Mouse (Mus musculus) B cell, adult 67 days (primary cell): ENCODE measurements around the gene 9130213A22Rik. TPM values are rescaled to one million over a fixed set of nuclear protein-coding genes. Genes with fewer than 3 reads are reported as not detected.

Experiments used
- total RNA-seq, 2 experiments: library from RNA; stranded (reverse); gene quantifications; 4 replicates each; pipeline ENCODE4 v1.2.4; 2023

9130213A22Rik gene
- not detected for total RNA-seq

GRCm38 (mm10) chr11:69122336-69122951 lies at the start of gene 9130213A22Rik:
TSS of gene 9130213A22Rik (minus strand) at chr11:69122589.

DNA sequence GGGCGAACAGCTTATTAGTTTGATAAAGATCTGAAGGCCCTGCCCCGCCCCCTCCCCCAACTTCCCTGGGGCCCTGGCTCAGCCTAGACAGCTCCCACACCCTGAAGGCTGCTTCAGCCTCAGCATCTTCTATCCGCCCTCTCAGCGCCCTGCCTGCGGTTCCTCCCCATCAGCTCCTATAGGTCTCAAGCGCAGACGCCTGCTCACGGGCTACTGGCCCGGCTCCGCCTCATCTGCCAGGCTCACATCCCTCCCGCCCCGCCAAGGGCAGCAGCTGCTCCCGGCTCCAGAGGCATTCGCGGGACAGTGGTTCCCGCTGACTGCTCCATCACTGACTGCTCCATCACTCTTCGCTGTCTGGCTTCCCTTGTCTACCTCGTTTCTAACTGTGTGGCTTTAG lies 34.4 kb upstream of the 9130213A22Rik start, which contains the start of gene Alox12b:
TSS of gene Alox12b (plus strand) at position 190 of the 400 bp plus-strand sequence.

DNA sequence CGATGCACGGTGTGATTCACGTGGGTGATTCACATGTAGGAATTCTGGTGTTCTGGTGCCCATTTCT lies 3.3 kb upstream of the 9130213A22Rik start, which contains the start of gene Aloxe3:
TSS of gene Aloxe3 (plus strand) at position 45 of the 67 bp plus-strand sequence.

DNA sequence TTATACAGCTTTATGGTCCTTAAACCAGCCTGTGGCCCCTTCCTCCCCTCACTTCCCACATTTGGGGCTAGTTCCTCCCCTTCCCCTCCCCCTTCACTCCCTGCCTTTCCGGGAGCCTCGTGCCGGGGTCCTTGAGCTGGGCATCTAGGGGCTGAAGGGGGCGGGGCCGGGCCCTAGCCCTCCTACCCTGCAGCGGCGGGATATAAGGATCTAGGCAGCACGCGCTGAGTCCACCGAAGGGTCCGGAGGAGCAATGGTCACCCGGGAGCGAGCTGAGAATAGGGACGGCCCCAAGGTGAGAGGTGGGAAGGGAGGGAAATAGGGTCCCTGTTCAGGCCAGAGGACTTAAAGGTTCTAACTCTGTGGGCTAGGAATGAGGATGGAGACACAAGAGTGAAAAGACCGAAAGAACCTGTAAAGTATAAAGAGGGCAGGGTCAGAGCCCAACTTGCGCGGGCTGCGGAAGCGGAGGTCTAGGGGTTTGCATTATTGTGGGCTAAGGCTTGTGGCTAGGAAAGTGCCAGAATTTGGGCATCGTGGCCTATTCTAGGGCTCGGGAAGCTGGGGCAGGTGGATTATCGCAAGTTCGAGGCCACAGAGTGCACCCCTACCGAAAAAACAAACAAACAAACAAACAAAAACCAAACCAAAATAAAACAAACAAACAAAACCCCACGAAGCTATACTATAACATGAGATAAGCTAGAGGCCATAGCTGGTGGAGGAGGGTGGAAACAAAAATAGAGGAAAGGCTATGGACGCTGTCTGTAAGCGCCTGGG lies 2.0 kb downstream of the 9130213A22Rik start, which contains the start of gene Hes7:
TSS of gene Hes7 (plus strand) at position 184 of the 780 bp plus-strand sequence.

DNA sequence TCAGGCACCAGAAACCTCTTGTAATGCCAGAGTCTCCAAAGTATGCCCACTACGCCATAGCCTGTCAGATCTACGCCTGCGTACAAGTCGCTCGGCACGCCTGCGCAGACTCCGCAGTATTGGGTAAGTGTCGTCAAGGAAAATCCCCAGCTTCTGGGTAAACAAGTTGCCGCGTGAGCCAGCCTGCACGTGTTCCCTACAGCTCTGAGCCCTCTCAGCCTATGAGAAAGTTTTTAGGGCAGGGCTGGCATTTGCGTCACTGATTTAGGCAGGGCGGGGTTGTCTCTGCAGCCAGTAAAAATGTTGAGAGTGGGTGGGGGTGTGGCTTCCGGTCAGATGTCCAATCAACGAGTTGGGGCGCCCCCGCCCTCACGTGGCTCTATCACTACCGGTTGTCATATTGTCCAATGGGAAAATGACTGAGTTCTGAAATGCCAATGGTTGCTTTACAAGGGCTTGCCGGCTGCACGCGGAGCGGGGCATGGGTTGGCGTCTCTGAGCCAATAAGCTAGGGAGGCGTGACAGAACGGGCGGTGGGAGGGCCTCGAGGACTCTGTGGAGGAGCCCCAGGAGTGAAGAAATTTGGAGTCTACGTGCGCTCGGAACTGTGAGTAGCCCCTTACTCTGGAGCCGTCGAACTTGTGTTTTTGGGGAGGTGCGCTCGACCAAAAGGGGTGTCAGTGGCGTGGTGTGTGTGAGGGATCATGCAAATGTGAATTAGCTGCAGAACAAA lies 27.5 kb downstream of the 9130213A22Rik start, which contains the start of gene Per1:
TSS of gene Per1 (plus strand) at position 521 of the 733 bp plus-strand sequence.

DNA sequence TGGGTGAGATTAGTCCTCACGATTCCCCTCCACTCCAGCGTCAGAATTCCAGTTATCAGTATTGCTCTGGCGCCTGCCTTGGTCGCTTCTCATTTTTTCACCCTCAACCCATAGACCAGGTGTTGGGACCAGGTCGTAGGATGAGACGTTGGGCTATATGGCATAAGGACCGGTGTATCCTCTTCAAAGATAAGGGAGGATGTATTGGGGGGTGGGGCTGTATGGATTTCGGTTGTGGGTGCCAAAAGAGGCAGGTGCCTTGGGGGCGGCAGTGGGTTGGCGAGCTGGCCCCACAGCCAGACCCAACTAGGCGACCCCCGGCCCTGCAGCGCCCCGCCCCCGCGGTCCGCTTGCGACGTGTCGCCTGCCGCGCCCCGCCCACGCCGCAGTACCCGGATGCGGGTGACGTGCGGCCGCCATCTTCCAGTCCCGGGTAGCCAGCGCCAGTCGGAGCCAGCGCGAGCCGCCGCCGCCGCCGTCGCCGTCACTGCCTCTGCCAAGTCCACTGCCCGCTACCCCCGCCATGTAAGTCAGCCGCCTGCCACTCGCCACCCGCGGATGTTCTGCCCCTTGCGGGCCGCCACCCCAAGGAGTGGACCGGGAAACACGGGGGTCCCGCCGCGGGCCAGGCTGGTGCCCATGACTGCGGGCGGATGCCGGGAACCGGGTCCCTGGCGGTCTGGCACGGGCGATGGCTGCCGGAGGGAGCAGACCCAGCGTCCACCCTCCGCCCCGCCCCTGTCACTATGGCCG lies 34.1 kb downstream of the 9130213A22Rik start, which contains the start of gene Vamp2:
TSS of gene Vamp2 (plus strand) at position 388 of the 753 bp plus-strand sequence.

DNA sequence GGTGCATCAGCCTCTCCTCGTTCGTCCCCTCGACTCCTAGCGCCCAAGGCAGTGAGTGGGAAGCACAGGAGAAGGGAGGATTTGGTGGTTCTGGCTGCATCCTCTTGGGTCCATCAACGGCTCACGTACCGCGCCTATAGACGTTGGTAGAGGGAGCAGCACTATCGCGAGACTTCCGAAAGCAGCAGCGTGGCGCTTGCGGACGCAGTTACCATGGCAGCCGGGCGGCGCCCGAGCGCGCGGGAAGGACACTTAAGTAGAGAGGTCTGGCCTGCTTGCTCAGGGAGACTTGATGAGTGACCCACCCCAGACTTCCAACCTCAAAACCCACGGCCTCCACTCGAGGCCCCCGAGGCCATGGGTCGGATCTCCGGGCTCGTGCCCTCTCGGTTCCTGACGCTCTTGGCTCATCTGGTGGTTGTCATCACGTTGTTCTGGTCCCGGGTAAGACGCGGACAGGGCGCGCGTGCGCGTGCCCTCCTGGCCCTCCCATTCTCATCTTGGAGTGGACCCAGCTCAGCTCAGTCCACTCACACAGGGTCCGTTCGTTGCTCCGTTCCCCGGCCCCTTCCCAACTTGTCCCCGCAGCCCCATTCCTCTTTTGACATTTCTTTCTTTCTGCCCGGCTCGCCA lies 51.7 kb downstream of the 9130213A22Rik start, which contains the start of gene Tmem107:
TSS of gene Tmem107 (plus strand) at position 217 of the 633 bp plus-strand sequence.

Other genes starting within 250 kb of the 9130213A22Rik start
- not detected for gene Rnf222, start 234.0 kb downstream of the 9130213A22Rik start, total RNA-seq
- 1,000 to 10,000 TPM; 2,344 to 2,392 TPM for gene Rpl26, start 221.0 kb downstream of the 9130213A22Rik start, total RNA-seq
- gene Odf4, start 195.5 kb downstream of the 9130213A22Rik start, total RNA-seq: not detected
- gene Arhgef15, start 165.1 kb downstream of the 9130213A22Rik start, total RNA-seq: not detected
- 1 to 10 TPM; 3.5 to 6.0 TPM for gene Slc25a35, start 154.5 kb downstream of the 9130213A22Rik start, total RNA-seq
- 1 to 10 TPM; 3.9 to 6.6 TPM for gene Rangrf, start 147.4 kb downstream of the 9130213A22Rik start, total RNA-seq
- gene Pfas, start 114.1 kb downstream of the 9130213A22Rik start, total RNA-seq: 10 to 100 TPM; 32.0 to 32.7 TPM
- 10 to 100 TPM; 34.0 to 35.6 TPM for gene Ctc1, start 106.7 kb downstream of the 9130213A22Rik start, total RNA-seq
- 1 to 10 TPM; 7.0 to 7.1 TPM for gene Aurkb, start 76.9 kb downstream of the 9130213A22Rik start, total RNA-seq
- 10 to 100 TPM; 22.2 to 22.5 TPM for gene Borcs6, start 62.9 kb downstream of the 9130213A22Rik start, total RNA-seq
- gene Tmem107, start 51.8 kb downstream of the 9130213A22Rik start, total RNA-seq: 1 to 10 TPM; 1.5 to 6.3 TPM
- gene Vamp2, start 34.1 kb downstream of the 9130213A22Rik start, total RNA-seq: 100 to 1,000 TPM; 510 to 518 TPM
- gene Per1, start 27.4 kb downstream of the 9130213A22Rik start, total RNA-seq: 100 to 1,000 TPM; 495 to 638 TPM
- gene Hes7, start 2.2 kb downstream of the 9130213A22Rik start, total RNA-seq: under 1 TPM in 1 of 2 experiments, not detected in 1; 0.30 TPM
- gene Aloxe3, start 3.3 kb upstream of the 9130213A22Rik start, total RNA-seq: 1 to 10 TPM in 1 of 2 experiments, under 1 TPM in 1; 0.83 to 1.1 TPM
- gene Alox12b, start 34.4 kb upstream of the 9130213A22Rik start, total RNA-seq: not detected
- under 1 TPM in 1 of 2 experiments, not detected in 1; 0.21 TPM for gene Alox8, start 75.3 kb upstream of the 9130213A22Rik start, total RNA-seq
- gene Gucy2e, start 114.4 kb upstream of the 9130213A22Rik start, total RNA-seq: not detected
- gene Cntrob, start 201.2 kb upstream of the 9130213A22Rik start, total RNA-seq: 10 to 100 TPM; 34.5 to 41.4 TPM
- gene Trappc1, start 201.4 kb upstream of the 9130213A22Rik start, total RNA-seq: 10 to 100 TPM; 42.6 to 46.5 TPM
- gene Kcnab3, start 203.7 kb upstream of the 9130213A22Rik start, total RNA-seq: 1 to 10 TPM; 2.7 to 4.5 TPM
- 1 to 10 TPM; 1.8 to 2.2 TPM for gene Rnf227, start 217.9 kb upstream of the 9130213A22Rik start, total RNA-seq
- gene Chd3, start 246.8 kb upstream of the 9130213A22Rik start, total RNA-seq: 100 to 1,000 TPM; 359 to 384 TPM